Mouse (Mus musculus) T-helper 1 cell (primary cell): ENCODE results near the gene Rpp25.

ENCODE experiments used
- in situ Hi-C: fragments of 300-600 bp; cut with MboI, MseI; formaldehyde crosslinking; loops from one replicate; pipeline ENCODE4 v1.15.1; 2025; ENCODE audit warnings: high pct_unique_total_duplicates

Gene Rpp25

DNA sequence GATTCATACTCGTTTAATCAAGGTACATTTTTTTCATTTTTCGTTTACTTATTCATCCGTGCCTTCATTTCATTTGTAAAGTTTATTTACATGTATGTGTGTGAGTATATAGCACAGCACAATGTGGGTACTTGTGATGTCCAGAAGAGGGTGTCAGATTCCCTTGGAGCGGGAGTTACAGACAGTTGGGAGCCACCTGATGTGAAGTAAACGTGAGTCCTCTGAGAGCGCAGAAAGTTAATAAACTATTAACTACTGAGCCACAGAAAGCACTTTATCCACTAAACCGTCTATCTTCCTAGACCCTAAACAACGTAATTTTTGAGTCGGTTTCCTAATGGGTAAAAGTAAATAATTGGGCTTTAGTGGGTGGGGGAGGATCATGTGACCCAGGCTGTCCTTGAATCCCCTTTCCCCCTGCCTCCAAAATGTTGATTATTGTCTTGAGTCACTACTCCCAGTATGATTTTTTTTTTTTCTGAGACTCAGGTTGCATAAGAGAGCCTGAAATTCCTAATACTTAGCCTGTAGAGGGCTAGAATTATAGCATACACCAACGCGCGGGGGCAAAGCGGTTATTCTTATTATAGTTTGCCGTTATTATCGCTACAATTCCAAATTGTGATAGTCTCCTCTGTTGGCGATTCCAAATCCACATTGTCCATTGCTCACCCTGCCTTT is 16.7 kb downstream of the Rpp25 start:
- in situ Hi-C loops, result loop anchor here (5.0 kb wide), 1 partner anchor 38 kb away; no protein-coding TSS in a partner anchor

DNA sequence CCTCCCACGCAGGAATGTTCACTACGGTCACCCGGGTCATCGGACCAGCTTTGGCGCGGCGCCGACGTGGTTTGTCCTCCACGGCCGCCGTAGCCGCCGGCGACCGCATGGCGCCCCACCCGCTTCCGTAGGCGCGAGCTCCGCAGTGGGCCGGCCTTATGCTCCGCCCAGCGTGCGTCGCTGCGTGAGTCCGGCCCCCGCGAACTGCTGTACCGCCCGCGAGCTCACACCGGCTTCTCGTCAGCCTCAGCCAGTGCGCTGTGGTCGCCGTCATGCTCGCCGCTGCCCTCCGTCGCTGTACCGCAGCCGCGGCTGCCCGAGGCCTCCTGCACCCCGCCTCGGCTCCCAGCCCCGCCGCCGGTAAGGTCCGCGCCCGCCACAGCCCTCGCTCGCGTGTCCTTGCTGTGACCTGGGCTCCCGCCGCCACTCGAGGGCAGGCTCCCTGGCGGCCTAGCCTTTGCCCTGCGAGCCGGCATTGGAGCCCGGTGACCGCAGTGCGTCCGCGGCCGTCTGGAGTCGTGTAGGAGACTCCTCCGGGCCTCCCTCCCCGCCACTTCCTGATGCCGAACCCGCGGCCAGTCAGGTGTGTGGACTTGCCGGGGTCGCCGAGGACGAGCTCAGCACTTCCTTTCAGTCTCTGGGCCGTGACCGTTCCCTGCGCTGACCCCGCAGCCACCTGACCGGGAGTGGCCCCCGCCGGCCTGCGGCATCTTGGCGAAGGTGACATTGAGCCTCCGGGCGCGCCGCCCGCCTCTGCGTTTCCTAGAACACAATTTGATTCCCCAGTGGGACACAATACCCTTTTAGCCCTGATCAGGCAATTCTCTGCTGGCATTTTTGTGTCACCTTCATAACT is 17.5 kb downstream of the Rpp25 start, which contains the start of gene Cox5a:
Gene Cox5a, plus strand, starts transcription at position 219 of the 856 bp plus-strand sequence.
- in situ Hi-C loops, result loop anchor here (5.0 kb wide), 1 partner anchor 39 kb away; no protein-coding TSS in a partner anchor

DNA sequence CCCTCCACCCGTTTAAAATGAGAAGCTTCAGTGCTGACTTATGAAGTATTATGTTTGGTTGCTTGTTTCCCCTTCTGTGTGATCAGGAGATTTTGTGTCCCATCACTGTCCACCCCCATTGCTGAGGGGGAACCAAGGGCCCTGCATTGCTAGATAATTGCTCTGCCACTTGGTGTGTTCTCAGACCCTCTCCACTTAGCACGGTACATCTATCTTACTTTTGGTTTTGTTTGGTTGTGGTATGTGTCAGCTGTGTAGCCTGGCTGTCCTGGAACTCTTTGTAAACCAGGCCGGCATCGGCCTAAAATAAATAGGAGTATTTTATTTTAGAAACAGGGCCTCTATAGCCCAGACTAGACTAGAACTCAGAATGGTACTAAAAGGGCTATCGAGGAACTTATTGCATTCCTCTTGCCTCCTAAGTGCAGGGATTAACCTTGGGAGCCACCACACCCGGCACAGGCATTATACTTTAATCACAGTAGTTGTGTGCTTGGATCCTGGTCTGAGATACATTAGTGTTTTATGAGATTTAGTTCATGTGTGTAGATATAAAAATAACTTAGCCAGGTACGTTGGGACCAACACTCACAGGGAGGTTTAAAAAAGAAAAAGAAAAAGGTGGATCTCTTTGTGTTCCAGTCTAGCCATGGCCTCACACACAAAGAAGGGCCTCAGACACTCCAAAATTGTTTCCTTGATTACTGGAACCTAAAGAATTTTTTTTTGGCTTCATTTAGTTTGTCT is 18.5 kb downstream of the Rpp25 start:
- in situ Hi-C loops, result loop anchor here (5.0 kb wide), 1 partner anchor 40 kb away; no protein-coding TSS in a partner anchor

DNA sequence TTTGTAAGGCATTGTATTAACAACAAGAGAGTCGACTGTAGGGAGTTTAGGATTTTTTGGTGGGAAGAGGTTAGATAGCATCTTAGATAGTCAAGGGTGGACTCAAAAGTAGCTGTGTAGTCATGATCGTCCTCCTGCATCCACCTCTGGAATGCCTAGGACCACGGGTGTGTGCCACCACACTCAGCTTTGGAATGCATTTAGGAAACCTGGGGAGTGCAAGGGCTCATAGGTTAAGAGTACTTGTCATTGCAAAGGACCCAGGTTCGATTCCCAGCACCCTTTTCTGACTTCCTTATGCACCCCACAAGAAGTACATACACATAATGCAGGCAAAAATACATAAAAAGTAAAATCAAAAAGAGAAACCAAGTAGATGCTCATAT is 19.0 kb downstream of the Rpp25 start:
- in situ Hi-C loops, result loop anchor here (5.0 kb wide), 1 partner anchor 41 kb away; no protein-coding TSS in a partner anchor

DNA sequence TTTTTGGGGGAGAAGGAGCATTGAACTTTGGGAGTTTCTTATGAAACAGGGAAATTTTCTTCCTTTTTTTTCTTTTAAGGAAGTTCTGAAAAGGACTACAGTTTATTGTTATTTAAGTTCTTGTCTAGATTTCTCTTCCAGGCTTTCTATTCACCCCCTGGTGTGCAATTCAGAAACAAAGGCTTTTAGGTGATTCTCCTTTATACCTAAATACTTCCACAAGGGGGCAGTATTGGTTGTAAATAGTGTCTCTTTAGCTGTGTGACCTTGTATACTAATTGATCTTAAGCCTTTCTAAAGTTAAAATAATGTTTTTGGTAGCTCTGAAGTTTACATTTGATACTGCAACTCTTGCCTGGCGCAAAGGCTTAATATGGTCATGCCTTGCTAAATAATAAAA is 19.9 kb downstream of the Rpp25 start:
- in situ Hi-C loops, result loop anchor here (5.0 kb wide), 1 partner anchor 41 kb away; no protein-coding TSS in a partner anchor

DNA sequence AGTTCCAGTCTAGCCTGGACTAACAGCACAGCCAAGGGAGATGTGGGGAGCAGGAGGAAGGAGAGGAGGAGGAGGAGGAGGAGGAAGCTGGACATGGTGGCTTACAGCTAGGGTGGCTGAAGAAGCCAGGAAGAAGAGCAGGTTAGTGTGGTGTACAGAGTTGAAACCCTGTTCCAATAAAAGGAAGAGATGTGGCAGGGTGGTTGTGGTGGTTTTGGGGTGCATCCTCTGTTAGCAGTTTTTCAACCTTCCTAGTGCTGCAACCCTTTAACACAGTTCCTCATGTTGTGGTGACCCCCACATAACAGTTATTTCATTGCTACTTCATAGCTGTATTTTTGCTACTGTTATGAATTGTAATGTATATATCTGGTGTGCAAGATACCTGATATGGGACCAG is 20.6 kb downstream of the Rpp25 start:
- in situ Hi-C loops, result loop anchor here (5.0 kb wide), 1 partner anchor 42 kb away; no protein-coding TSS in a partner anchor

DNA sequence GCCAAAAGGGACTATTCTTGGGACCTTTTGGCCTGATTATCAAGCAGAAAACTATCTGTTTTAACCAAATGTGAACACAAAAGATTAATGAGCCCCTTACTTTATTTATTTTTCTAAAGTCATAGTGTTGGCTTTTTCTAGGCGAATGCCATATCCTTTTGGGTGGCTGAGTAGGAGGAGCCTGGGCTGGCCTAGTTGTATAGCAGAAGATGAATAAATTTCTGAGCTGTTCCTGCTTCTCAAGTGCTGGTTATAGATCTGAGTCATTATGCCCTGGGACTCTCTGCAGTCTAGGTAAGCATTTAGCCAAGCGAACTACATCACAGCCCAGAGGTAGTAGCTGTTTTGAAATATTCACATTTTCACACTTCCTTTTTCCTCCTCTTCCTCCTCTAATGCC is 21.7 kb downstream of the Rpp25 start:
- in situ Hi-C loops, result no loop called here

DNA sequence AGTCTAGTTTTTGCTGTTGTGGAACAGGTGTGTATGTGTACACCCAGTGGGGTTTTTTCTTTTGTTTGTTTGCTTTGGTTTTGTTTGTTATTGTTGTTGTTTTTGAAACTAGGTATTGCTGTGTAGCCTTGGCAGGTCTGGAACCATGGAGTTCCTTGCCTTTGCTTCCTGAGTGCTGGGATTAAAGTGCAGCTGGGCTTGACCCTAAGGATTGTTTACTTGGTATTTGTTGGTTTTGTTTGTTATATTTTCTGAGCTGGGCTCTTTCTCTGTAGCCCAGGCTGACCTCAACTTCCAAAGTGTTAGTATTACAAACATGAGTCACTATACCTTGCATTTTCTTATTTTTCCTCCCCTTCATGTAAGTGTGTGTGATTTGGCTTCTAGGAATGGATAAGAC is 22.6 kb downstream of the Rpp25 start:
- in situ Hi-C loops, result no loop called here

DNA sequence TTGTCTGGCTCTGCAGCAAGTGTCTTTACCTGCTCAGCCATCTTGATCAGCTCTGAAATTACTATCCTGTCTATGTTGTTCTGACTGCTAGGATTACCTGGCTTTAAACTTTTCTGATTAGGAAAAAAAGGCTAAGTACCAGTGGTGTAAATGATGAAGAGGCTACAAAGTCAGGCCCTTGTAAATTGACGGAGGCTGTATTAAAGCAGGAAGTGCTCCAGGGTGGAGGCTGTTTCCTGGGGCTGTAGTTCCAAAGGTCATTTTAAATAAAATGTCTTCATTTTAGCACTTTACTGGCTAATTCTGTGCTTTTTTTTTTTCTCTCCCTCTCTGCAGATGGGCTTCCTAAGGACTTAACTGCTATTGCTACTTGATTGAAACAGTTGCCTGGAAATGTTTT is 28.1 kb downstream of the Rpp25 start:
- in situ Hi-C loops, result no loop called here

DNA sequence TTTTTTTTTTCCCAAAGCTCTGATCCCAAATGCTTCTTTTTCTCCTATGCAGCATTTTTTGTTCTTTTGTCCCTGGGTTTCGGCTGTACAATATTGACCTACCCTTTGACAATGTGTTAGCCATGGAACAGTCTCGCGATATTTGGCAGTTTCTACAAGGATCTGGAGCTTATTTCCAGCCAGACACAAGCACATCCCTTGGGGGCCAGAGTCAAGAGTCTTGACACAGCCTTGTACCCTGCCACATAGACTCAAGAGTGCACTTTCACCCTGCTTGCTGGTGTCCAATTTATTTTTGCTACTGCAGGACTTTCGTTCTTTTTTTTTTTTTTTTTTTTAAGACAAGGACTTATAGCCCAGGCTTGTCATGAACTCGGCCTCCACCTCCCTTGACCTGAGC is 32.5 kb downstream of the Rpp25 start:
- in situ Hi-C loops, result no loop called here

DNA sequence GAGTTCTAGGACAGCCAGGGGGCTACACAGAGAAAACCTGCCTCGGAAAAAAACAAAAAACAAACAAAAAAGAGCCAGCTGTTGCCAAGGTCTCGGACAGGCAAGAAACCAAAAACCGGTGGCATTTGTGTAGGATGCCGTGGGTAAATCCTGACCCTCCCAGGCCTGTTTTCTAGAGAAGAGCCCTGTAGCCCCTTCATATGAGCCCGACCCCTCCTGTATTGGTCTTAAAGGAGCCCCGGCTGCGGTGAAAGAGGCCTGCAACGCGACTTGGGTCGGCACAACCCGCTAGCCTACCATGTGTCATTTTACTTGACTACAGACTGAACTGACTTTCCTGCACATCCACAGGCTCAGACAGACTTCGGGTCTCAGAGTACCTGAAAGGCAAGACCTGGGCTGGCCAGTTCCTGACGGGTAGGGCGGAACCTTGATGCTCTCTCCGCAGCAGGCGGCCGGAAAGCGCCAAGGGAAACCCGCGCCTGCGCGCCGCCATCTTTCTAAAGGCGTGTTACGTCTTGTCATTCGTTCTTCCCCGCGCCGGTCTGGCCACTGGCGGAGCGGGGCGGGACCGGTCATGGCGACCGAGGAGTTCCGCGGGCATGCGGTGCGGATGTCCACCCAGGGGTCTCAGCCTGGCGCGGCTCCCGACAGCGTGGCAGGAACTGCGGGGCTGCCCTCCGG is 33.4 kb downstream of the Rpp25 start, which contains the start of gene Fam219b:
Gene Fam219b, plus strand, starts transcription at position 485 of the 684 bp plus-strand sequence.
- in situ Hi-C loops, result no loop called here

DNA sequence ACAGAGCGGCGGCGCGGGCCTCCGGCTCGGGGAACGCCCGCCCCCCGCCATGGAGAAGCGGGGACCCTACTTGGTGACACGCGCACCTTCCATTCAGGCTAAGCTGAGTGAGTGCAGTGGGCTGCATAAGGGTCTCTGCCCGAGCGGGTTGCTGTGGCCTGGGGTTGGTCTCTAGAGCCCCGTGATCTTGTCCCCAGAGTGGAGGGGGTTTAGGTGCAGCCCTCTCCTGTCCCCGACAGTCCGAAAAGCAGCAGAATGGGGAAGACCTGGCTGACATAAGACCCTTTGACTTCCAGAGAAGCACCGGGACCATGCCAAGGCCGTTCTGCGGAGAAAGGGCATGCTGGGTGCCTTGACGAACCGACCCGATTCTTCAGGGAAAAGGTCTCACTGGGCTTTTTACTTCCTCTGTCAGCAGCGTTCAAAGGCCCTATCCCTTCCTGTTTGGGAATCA is 33.9 kb downstream of the Rpp25 start:
- in situ Hi-C loops, result no loop called here

DNA sequence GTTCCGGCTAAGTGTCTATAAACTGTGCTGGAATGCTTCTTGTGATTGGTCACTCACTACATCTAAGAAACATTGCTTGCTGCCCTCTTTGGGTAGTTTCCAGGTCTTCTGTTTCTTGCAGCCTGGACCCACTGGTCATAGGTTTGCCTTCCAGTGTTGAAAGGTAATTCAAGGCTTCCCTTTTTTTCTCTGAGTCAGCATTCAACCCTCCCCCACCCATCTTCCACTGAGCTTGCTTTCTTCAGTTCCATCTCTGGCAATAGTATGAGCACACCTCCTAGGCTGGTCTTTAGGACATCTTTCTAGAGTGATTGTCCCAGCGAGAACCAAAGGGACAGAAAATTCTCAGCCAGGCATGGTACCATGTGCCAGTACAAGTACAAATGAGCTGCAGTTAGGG is 35.7 kb downstream of the Rpp25 start:
- in situ Hi-C loops, result no loop called here

DNA sequence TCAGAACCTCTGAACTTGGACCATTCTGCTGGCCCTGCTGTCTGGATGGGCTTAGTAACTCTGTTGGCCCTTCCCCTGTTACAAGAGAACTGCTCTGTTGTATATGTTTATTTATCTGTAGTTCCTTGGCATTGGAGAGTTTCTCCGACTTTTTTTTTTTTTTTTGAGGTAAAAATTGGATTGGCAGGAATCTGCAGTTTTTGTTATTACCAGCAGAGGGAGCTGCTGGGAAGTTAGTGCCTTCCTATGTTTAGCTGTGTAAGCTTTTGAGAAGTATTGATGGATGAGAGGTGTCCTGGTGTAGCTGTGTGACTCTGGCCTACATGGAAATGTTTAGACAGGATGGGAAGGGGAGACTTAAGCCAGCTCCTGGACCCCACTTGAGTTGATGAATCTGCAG is 37.5 kb downstream of the Rpp25 start:
- in situ Hi-C loops, result no loop called here

DNA sequence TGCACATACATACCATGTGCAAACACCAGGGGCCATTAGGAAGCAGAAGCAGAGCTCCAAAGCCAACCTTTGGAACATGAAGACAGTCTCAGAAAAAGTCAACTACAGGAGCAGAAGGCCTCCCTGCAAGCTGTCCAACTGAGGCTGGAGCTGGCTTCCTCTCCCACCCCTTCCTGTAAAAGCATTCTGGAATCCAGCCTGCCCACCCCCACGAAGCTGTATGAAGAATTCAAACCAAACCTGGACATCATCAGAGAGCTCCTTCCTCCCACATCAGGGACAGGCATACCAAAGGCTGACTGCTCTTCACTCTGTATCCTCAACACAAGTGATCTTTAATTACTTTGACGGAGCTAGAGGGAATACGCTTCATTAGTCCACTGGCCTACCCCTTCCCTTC is 40.1 kb downstream of the Rpp25 start:
- in situ Hi-C loops, result no loop called here

DNA sequence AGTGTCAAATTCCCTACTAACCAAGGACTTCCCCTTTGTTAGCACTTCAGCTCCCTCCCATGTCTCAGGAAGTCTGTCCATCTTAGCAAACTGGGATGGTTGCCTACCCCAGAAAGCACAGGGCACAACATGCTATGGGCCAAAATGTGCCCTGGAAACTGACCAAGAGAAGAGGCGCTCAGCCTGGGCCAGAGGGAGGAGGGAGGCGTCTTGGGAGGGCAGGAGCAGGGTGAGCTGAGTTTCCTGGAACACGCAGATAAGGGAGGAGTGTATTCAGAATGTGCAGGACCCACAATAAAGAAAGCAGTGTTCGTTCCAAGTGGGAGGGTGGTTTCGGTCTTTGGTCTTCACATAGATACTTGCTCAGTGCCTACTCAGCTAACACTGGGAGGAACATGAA is 43.5 kb downstream of the Rpp25 start:
- in situ Hi-C loops, result no loop called here

DNA sequence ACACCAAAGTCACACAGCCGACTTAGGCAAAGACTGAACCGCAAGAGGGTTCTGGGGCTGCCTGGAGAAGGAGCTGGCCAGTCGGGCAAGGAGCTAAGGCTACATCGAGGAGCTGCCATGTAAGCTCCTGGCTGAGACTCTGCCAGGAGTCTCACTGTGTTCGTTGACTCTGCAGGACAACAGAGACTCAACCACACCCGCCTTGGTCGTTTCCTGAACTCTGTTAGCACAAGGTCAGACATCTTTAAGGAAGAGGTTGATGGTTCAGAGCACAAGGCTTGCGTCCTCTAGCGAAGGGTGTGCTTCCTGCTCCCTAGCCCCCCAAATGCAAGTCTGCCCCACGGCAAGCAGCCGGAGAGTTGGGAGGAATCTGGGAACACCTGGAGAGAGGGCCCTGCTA is 44.0 kb downstream of the Rpp25 start:
- in situ Hi-C loops, result no loop called here

DNA sequence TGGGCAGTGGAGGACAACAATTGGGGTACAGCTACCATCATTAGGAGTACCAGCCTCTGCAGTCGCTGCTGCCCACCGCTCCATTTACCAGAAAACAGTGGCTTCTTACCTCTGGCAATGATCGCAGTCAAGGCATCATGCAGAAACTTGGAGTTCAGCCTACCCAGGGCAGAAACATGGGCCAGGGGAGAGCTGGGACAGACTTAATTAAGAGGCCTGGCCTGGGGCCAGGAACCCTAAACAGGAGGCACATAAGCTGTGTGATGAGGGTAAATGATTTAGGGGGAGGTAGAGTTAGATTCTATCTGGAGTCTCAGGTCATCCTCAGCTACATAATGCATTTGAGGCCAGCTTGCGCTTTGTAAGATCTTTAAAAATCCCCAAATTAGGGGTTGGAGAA is 45.4 kb downstream of the Rpp25 start:
- in situ Hi-C loops, result no loop called here

DNA sequence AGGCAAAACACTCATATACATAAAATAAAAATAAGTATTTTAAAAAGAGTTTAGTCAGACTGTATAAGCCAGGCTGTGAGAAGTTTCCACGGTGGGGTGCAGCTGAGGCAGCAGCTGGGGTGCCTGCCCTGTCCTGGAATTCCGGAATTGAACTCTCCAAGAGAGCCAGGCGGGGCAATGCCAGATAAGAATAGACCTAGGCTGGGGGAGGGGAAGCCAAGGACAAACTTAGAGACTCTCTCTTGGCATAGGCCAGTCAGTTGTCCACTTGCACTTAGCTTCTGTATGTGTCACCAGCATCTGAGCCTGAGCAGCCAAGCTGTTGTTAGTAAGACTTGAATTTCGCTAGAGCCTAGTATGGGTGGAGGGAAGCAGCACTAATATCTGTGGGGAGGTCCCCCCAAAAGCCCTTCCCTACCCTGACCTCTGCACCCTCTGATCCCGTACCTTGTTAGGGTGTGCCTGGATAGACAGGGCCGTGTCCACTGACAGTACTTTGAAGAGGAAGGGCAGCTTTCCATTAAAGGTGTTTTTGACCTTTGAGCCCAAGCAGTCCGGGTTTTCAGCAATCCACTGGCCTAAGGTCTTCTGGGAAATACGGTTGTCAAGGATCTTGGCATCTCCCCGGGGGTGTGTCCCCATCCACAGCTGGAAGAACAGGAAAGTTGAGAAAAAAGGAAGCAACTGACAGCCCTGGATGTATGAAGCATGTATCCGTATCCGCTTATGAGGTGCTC is 46.5 kb downstream of the Rpp25 start:
- in situ Hi-C loops, result loop anchor here (5.0 kb wide), 1 partner anchor 92 kb away; no protein-coding TSS in a partner anchor

DNA sequence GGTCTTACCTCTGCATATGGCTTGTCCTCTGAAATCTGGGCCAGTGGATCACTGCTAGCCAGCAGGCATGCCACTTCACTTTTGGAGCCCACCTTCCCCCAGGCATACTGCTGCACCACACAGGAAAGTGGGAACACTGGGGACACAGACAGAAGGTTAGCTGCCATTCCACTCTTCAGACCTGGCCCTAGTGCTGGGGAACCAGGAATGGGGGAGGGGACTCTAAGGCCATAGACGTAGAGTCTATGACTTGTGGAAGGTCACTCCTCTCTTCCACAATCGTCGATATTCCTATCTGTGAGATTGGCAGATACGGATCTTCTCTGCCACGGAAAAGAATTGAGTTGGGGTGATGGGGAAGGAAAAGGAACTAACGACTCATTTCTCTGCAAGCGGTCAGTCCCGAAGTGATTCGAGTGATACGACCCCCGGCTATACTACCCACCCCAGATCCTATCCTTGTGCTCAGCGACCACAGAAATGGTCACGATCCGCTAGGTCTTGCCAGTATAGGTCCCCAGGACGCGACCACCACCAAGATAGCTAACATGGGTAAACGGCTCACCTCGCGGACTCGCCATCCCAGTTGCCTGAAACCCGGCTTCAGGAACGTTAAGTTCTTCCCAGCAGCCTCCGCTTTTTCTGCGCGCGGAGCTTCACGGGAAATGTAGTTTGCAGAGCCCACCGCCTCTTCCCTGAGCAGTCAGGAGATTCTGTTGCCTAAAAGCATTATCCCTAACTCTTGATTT is 48.5 kb downstream of the Rpp25 start, which contains the start of gene Mpi:
Gene Mpi, minus strand, starts transcription at position 625 of the 749 bp plus-strand sequence.
- in situ Hi-C loops, result loop anchor here (5.0 kb wide), 1 partner anchor 90 kb away; no protein-coding TSS in a partner anchor
